Mouse (Mus musculus) G1E-ER4 (cell line): ENCODE measurements around the gene Pole4. TPM values are rescaled to one million over a fixed set of nuclear protein-coding genes. Genes with fewer than 3 reads are reported as not detected.

Experiments used
- GATA1 ChIP-seq: IDR thresholded peaks from one replicate; pipeline ENCODE4 v1.8.0; 2012; ENCODE audit warnings: low read length, inconsistent platforms
- polyA plus RNA-seq: library from polyadenylated mRNA; stranded (reverse); fragments of >175 nt; gene quantifications from 2 replicates; pipeline ENCODE4 v1.2.3, GENCODE M21; 2012

Gene Pole4
- polyA plus RNA-seq, 1 experiment = 83.3 TPM

DNA sequence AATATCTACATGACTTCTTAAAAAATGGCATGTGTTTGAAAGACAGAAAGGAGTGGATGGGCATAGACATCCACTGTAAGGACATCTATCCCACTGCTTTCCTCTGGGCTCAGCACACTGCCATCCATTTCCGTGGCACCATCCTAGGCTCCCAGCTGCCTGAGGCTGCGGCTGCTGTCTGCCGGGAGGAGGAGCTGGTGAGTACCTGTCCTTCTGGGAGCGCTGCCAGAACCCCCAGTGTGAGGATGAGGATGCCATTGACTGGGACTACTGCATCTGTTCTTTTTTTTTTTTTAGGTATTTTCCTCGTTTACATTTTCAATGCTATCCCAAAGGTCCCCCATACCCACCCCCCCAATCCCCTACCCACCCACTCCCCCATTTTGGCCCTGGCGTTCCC lies 119.8 kb downstream of the Pole4 start:
- no peak for TF ChIP-seq GATA1

DNA sequence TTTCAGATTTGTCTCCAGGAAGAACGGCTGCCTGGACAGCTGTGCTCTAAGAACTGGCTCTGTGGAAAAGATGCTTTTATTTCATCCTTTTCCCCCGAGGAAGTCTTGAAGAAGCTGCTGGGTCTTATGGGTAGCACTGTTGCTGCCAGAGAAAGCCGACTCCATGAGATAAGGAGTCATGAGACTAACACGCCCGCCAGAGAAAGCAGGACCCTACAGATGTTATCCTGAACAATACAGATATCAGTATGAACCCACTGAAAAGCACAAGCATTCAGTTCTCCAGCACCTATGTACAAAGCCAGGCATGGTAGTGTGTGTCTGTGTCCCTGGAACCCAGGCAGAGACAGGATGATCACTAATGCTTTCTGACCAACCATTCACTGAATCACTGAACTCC lies 129.7 kb downstream of the Pole4 start:
- no peak for TF ChIP-seq GATA1

Other genes starting within 250 kb of the Pole4 start
- 13.1 and 14.6 TPM in 2 replicates for gene Hk2, start 69.1 kb upstream of the Pole4 start, polyA plus RNA-seq
- not detected in 2 replicates for gene Sema4f, start 234.4 kb upstream of the Pole4 start, polyA plus RNA-seq
- 2.1 and 3.4 TPM in 2 replicates for gene M1ap, start 241.5 kb upstream of the Pole4 start, polyA plus RNA-seq